ENCODE assay signal across 9 mouse cellular contexts in genomic region chr17:70968606-70969191, GRCm38 (mm10). TPM values are rescaled to one million over a fixed set of nuclear protein-coding genes. Genes with fewer than 3 reads are reported as not detected.
DNase-seq lines count a peak whose midpoint lies in the region; ATAC-seq and TF ChIP-seq lines count a peak whose summit lies in the region.
"Had no signal": no experiment of that assay in that cellular context is flagged by ENCODE, and none has a peak within 500 bp of the region (broad histone marks: within the 10 kb centered on the region; RNA-seq: fewer than 3 reads in every experiment).

No protein-coding gene starts in this region.

- H3K4me2 ChIP-seq in heart, postnatal 0 days (ENCODE audit: low read depth, low read length), result no peak overlapping the region
- no peak overlapping the region for H3K4me2 ChIP-seq in heart, embryonic 11.5 days
- H3K4me2 ChIP-seq in forebrain, embryonic 13.5 days, result no peak overlapping the region
- H3K4me2 ChIP-seq: liver, embryonic 13.5 days had no signal

- peak; percentile 14; the same call in 1 of the 2 replicates for ATAC-seq in heart, postnatal 0 days (ENCODE audit: insufficient read depth, low read depth)
- no peak for ATAC-seq in heart, embryonic 11.5 days (replicated peaks; ENCODE audit: insufficient number of reproducible peaks, low FRiP score, low TSS enrichment)
- ATAC-seq in forebrain, embryonic 13.5 days, result peak; percentile 67

- peak; percentile 70 for TF ChIP-seq CTCF in heart, postnatal 0 days (IDR thresholded peaks at IDR 0.05; ENCODE audit: low read depth)
- TF ChIP-seq CTCF in ES-Bruce4 (IDR thresholded peaks at IDR 0.05; ENCODE audit: low read depth, low read length), result peak; percentile 3

- peaks cover 4% of the 10 kb centered on the region; the same call in 1 of the 2 replicates for H3K4me1 ChIP-seq in heart, postnatal 0 days (ENCODE audit: control insufficient read depth, insufficient read depth)
- H3K4me1 ChIP-seq in heart, embryonic 11.5 days (ENCODE audit: control insufficient read depth, insufficient read depth, low read length), result peaks cover 3% of the 10 kb centered on the region; the same call in 1 of the 2 replicates
- H3K4me1 ChIP-seq in ES-Bruce4 (ENCODE audit: control insufficient read depth, insufficient read depth, low read length), result no peaks in the 10 kb centered on the region
- peaks cover 3% of the 10 kb centered on the region; the same call in 1 of the 2 replicates for H3K4me1 ChIP-seq in forebrain, embryonic 13.5 days

- no peaks in the 10 kb centered on the region for H3K9me3 ChIP-seq in heart, postnatal 0 days (replicated peaks; ENCODE audit: control insufficient read depth, low read length)
- H3K9me3 ChIP-seq in heart, embryonic 11.5 days (replicated peaks; ENCODE audit: control insufficient read depth, low read length), result no peaks in the 10 kb centered on the region
- no peaks in the 10 kb centered on the region for H3K9me3 ChIP-seq in ES-Bruce4 (replicated peaks; ENCODE audit: control insufficient read depth, insufficient read depth, low read length, poor library complexity, severe bottlenecking)
- H3K9me3 ChIP-seq in forebrain, embryonic 13.5 days (replicated peaks), result no peaks in the 10 kb centered on the region
- H3K9me3 ChIP-seq: liver, embryonic 13.5 days had no signal

- H3K36me3 ChIP-seq in heart, postnatal 0 days (replicated peaks; ENCODE audit: control insufficient read depth, insufficient read depth, low read length), result peaks cover 5% of the 10 kb centered on the region; the same call in 1 of the 2 replicates
- H3K36me3 ChIP-seq in heart, embryonic 11.5 days (ENCODE audit: control insufficient read depth, insufficient read depth, low read length), result peaks cover 2% of the 10 kb centered on the region; the same call in 1 of the 2 replicates
- peaks cover 2% of the 10 kb centered on the region; the same call in 1 of the 2 replicates for H3K36me3 ChIP-seq in ES-Bruce4 (ENCODE audit: control insufficient read depth, insufficient read depth, low read length, poor library complexity, severe bottlenecking)
- peaks cover 8% of the 10 kb centered on the region for H3K36me3 ChIP-seq in forebrain, embryonic 13.5 days (ENCODE audit: poor library complexity, severe bottlenecking)

- peak; percentile 85 for DNase-seq in heart, postnatal 0 days (ENCODE audit: low spot score)
- DNase-seq in mesoderm, embryonic 11.5 days (ENCODE audit: low read depth, low spot score), result peak; percentile 45
- DNase-seq in spleen, postnatal 14 days (ENCODE audit: low spot score in 2 of 2), result no peak
- DNase-seq in urinary bladder, adult 18-20 months (ENCODE audit: low spot score in 2 of 2), result no peak
- DNase-seq in layer of hippocampus, adult 9-10 months (ENCODE audit: low spot score), result no peak
- DNase-seq: liver, embryonic 13.5 days had no signal

- TF ChIP-seq EP300 in heart, postnatal 0 days (IDR thresholded peaks at IDR 0.05; ENCODE audit: low read depth), result no peak
- no peak for TF ChIP-seq EP300 in ES-Bruce4 (IDR thresholded peaks at IDR 0.05; ENCODE audit: insufficient read depth, low read depth, low read length)

- TF ChIP-seq POLR2A in ES-Bruce4 (IDR thresholded peaks at IDR 0.05; ENCODE audit: insufficient read depth, low read length), result no peak

- H3K4me3 ChIP-seq in heart, postnatal 0 days (ENCODE audit: low read depth, low read length), result no peak overlapping the region
- H3K4me3 ChIP-seq in heart, embryonic 11.5 days (ENCODE audit: low read depth, low read length), result no peak overlapping the region
- no peak overlapping the region for H3K4me3 ChIP-seq in ES-Bruce4 (ENCODE audit: low read depth, low read length)
- no peak overlapping the region for H3K4me3 ChIP-seq in forebrain, embryonic 13.5 days
- H3K4me3 ChIP-seq: liver, embryonic 13.5 days had no signal

- H3K27ac ChIP-seq in heart, postnatal 0 days (ENCODE audit: low read depth), result no peak overlapping the region
- no peak overlapping the region for H3K27ac ChIP-seq in heart, embryonic 11.5 days (ENCODE audit: low read depth, low read length)
- no peak overlapping the region for H3K27ac ChIP-seq in ES-Bruce4 (ENCODE audit: insufficient read depth, low read length)
- no peak overlapping the region for H3K27ac ChIP-seq in forebrain, embryonic 13.5 days
- H3K27ac ChIP-seq: liver, embryonic 13.5 days had no signal

- H3K9ac ChIP-seq in heart, postnatal 0 days (replicated peaks; ENCODE audit: low read depth, low read length), result no peak overlapping the region
- H3K9ac ChIP-seq in heart, embryonic 11.5 days (ENCODE audit: low read depth, low read length), result no peak overlapping the region
- H3K9ac ChIP-seq in ES-Bruce4 (ENCODE audit: low read depth, poor library complexity, severe bottlenecking), result no peak overlapping the region
- no peak overlapping the region for H3K9ac ChIP-seq in forebrain, embryonic 13.5 days
- H3K9ac ChIP-seq: liver, embryonic 13.5 days had no signal

- H3K27me3 ChIP-seq in heart, postnatal 0 days (ENCODE audit: control insufficient read depth, insufficient read depth, low read length), result peaks cover 16% of the 10 kb centered on the region
- no peaks in the 10 kb centered on the region for H3K27me3 ChIP-seq in heart, embryonic 11.5 days (ENCODE audit: control insufficient read depth, insufficient read depth, low read length)
- no peaks in the 10 kb centered on the region for H3K27me3 ChIP-seq in ES-Bruce4 (ENCODE audit: control insufficient read depth, insufficient read depth, low read length, poor library complexity, severe bottlenecking)
- no peaks in the 10 kb centered on the region for H3K27me3 ChIP-seq in forebrain, embryonic 13.5 days
- H3K27me3 ChIP-seq: liver, embryonic 13.5 days had no signal

- WGBS in heart, postnatal 0 days, result 18% methylated on average over 8 of the region's 8 CpGs
- 25% methylated on average over 8 of the region's 8 CpGs for WGBS in heart, embryonic 11.5 days (ENCODE audit: insufficient replicate concordance)
- 27% methylated on average over 8 of the region's 8 CpGs for WGBS in forebrain, embryonic 13.5 days

RNA-seq across cellular contexts. Expression of gene Myom1, which starts 33.7 kb away (rescaled TPM):
- 392 and 459 TPM in 2 replicates for total RNA-seq in heart, postnatal 0 days (2014; rRNA removed; ENCODE audit: low replicate concordance)
- 214 and 238 TPM in 2 replicates for polyA plus RNA-seq in heart, postnatal 0 days (2015; fragmentation: Nextera tagmentation; extraction: Ambion mirVana)
- polyA plus RNA-seq in heart, embryonic 11.5 days (2014; fragmentation: Nextera tagmentation; extraction: Ambion mirVana), result 208 and 237 TPM in 2 replicates
- 2.3 and 2.8 TPM in 2 replicates for polyA plus RNA-seq in ES-Bruce4 (2011; ENCODE audit: insufficient read depth, insufficient read length, low read depth, missing spikeins)
- polyA plus RNA-seq in forebrain, embryonic 13.5 days (2015; fragmentation: Nextera tagmentation; extraction: Ambion mirVana), result 1.2 and 1.3 TPM in 2 replicates

RNA-seq across cellular contexts. Expression of gene Myl12a, which starts 34.0 kb away (rescaled TPM):
- total RNA-seq in heart, postnatal 0 days (2014; rRNA removed; ENCODE audit: low replicate concordance), result 429 and 487 TPM in 2 replicates
- 773 and 817 TPM in 2 replicates for polyA plus RNA-seq in heart, postnatal 0 days (2015; fragmentation: Nextera tagmentation; extraction: Ambion mirVana)
- 878 and 906 TPM in 2 replicates for polyA plus RNA-seq in heart, embryonic 11.5 days (2014; fragmentation: Nextera tagmentation; extraction: Ambion mirVana)
- polyA plus RNA-seq in ES-Bruce4 (2011; ENCODE audit: insufficient read depth, insufficient read length, low read depth, missing spikeins), result 626 and 676 TPM in 2 replicates
- polyA plus RNA-seq in forebrain, embryonic 13.5 days (2015; fragmentation: Nextera tagmentation; extraction: Ambion mirVana), result 189 and 196 TPM in 2 replicates

Comparison
In these comparisons a context has a peak if more than half of its experiments do, and no peak if none do; other contexts are left out.
1. DNase-seq: peak in heart, postnatal 0 days (single experiment) and mesoderm, embryonic 11.5 days (single experiment); none in spleen, postnatal 14 days (0 of 2), urinary bladder, adult 18-20 months (0 of 2) and layer of hippocampus, adult 9-10 months (single experiment).
2. RNA of gene Myom1, which starts 33.7 kb away (polyA plus RNA-seq): 214 to 238 TPM in heart, postnatal 0 days and 208 to 237 TPM in heart, embryonic 11.5 days; 2.3 to 2.8 TPM in ES-Bruce4 and 1.2 to 1.3 TPM in forebrain, embryonic 13.5 days; every median in the first group is over 10 times any median in the second.